Comparison of ENCODE assay signal across 8 mouse cellular contexts in the genomic region with DNA sequence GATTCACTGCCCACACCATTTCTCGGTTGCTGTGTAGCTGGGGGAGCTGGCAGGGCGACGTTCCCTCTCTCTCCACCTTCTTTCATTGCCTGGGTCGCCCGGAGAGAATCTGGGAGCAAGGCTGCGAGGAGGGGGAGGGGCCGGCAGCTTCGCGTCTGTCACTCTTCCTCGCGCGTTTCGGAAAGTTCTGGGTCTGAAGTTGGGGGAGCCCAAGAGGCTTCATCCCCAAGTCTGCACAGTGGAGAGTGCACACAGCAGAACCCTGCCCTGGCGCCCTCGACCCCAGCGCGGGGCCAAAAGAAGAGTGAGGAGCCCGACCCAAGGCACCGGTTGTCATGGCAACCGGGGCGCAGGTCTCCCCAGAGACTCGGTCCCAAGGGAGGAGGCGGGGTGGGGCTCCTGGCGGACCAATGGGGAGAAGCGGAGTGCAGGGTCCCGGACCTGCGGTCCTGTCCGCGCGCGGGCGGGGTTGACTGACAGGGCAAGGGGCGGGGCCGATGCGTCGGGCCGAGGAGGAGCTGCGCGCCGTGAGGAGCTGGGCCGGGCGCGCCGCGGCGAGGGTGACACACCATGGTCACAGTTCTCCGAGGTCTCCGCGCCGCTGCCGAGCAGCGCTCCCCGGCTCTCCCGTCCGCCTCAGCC. TPM values are rescaled to one million over a fixed set of nuclear protein-coding genes. Genes with fewer than 3 reads are reported as not detected.
DNase-seq lines count a peak whose midpoint lies in the region; ATAC-seq lines count a peak whose summit lies in the region.

A gene (plus strand): TSS at position 515 of the 642 bp plus-strand sequence.

- H3K27me3 ChIP-seq in heart, embryonic 13.5 days (replicated peaks): 0 out of 2 replicates have a peak, but pooled peaks cover 5% of the 10 kb centered on the region
- no peaks in the 10 kb centered on the region for H3K27me3 ChIP-seq in liver, embryonic 11.5 days (replicated peaks; ENCODE audit: control insufficient read depth, insufficient read depth, low read length)
- no peaks in the 10 kb centered on the region for H3K27me3 ChIP-seq in stomach, embryonic 16.5 days (ENCODE audit: control insufficient read depth, insufficient read depth, low read length)

- H3K4me1 ChIP-seq in brown adipose tissue, adult 24 weeks (ENCODE audit: control insufficient read depth, insufficient read depth, insufficient read length, low read length): no peaks in the 10 kb centered on the region; the same call in 1 of the 2 replicates
- H3K4me1 ChIP-seq in heart, embryonic 13.5 days: peaks cover 58% of the 10 kb centered on the region
- peaks cover 24% of the 10 kb centered on the region for H3K4me1 ChIP-seq in liver, embryonic 11.5 days (replicated peaks; ENCODE audit: control insufficient read depth, insufficient read depth, low read length)
- peaks cover 18% of the 10 kb centered on the region for H3K4me1 ChIP-seq in stomach, embryonic 16.5 days (ENCODE audit: control insufficient read depth, insufficient read depth, low read length)

- H3K4me3 ChIP-seq in brown adipose tissue, adult 24 weeks (ENCODE audit: insufficient read depth, low read depth, low read length): peak within 1 kb of the TSS; percentile 61
- H3K4me3 ChIP-seq in heart, embryonic 13.5 days: peak within 1 kb of the TSS; percentile 92
- peak within 1 kb of the TSS; percentile 83 for H3K4me3 ChIP-seq in liver, embryonic 11.5 days (ENCODE audit: low read depth, low read length)
- peak within 1 kb of the TSS; percentile 87 for H3K4me3 ChIP-seq in stomach, embryonic 16.5 days (replicated peaks; ENCODE audit: low read length)

- peak; percentile 98 for DNase-seq in kidney, postnatal 10 days
- peak; percentile 96 for DNase-seq in liver, embryonic 11.5 days (ENCODE audit: low spot score)
- DNase-seq in neural tube, embryonic 10.5 days (ENCODE audit: extremely low spot score, low spot score): peak; percentile 96

- under 1% methylated on average over 54 of the region's 55 CpGs for WGBS in heart, embryonic 13.5 days
- under 1% methylated on average over 48 of the region's 55 CpGs for WGBS in liver, embryonic 11.5 days
- WGBS in stomach, embryonic 16.5 days: under 1% methylated on average over 55 of the region's 55 CpGs

- peak; percentile 94 for ATAC-seq in CD4-positive, CD25-positive, alpha-beta regulatory T cell, adult 4 months
- peak; percentile 96 for ATAC-seq in erythroid progenitor cell, adult 5-6 weeks (replicated peaks; ENCODE audit: low FRiP score, poor library complexity, severe bottlenecking)
- peak; percentile 94 for ATAC-seq in heart, embryonic 13.5 days (ENCODE audit: extremely low read depth, insufficient number of reproducible peaks, low FRiP score, low TSS enrichment)
- peak; percentile 97 for ATAC-seq in liver, embryonic 11.5 days (replicated peaks; ENCODE audit: low FRiP score)
- peak; percentile 96 for ATAC-seq in stomach, embryonic 16.5 days (ENCODE audit: insufficient read depth, low FRiP score)

- H3K36me3 ChIP-seq in heart, embryonic 13.5 days: no peaks in the 10 kb centered on the region
- H3K36me3 ChIP-seq in liver, embryonic 11.5 days (ENCODE audit: control insufficient read depth, insufficient read depth, low read length): no peaks in the 10 kb centered on the region
- H3K36me3 ChIP-seq in stomach, embryonic 16.5 days (ENCODE audit: control insufficient read depth, insufficient read depth, low read length): no peaks in the 10 kb centered on the region

- peak within 1 kb of the TSS; percentile 72 for H3K4me2 ChIP-seq in heart, embryonic 13.5 days
- peak within 1 kb of the TSS; percentile 99 for H3K4me2 ChIP-seq in liver, embryonic 11.5 days
- H3K4me2 ChIP-seq in stomach, embryonic 16.5 days (ENCODE audit: low read depth, low read length): peak within 1 kb of the TSS; percentile 91

- H3K27ac ChIP-seq in brown adipose tissue, adult 24 weeks (replicated peaks; ENCODE audit: low read depth, low read length): no peak within 1 kb of the TSS
- H3K27ac ChIP-seq in heart, embryonic 13.5 days (replicated peaks): peak within 1 kb of the TSS; percentile 88
- H3K27ac ChIP-seq in liver, embryonic 11.5 days (ENCODE audit: low read depth, low read length): peak within 1 kb of the TSS; percentile 63
- H3K27ac ChIP-seq in stomach, embryonic 16.5 days (ENCODE audit: low read length): peak within 1 kb of the TSS; percentile 95

- peak within 1 kb of the TSS; percentile 92 for H3K9ac ChIP-seq in heart, embryonic 13.5 days
- H3K9ac ChIP-seq in liver, embryonic 11.5 days (ENCODE audit: low read depth, low read length): peak within 1 kb of the TSS; percentile 75
- peak within 1 kb of the TSS; percentile 92 for H3K9ac ChIP-seq in stomach, embryonic 16.5 days (ENCODE audit: low read length)

- H3K9me3 ChIP-seq in heart, embryonic 13.5 days: no peaks in the 10 kb centered on the region
- no peaks in the 10 kb centered on the region for H3K9me3 ChIP-seq in liver, embryonic 11.5 days (ENCODE audit: control insufficient read depth, low read length)
- H3K9me3 ChIP-seq in stomach, embryonic 16.5 days (replicated peaks; ENCODE audit: control insufficient read depth, low read length): no peaks in the 10 kb centered on the region

RNA-seq across cellular contexts. Expression of the gene that starts here (rescaled TPM):
- polyA plus RNA-seq in CD4-positive, CD25-positive, alpha-beta regulatory T cell, adult 4 months (2017; shearing (Covaris generic)): 10 to 100 TPM; 22.5 to 26.9 TPM
- 0.83 and 1.1 TPM in 2 replicates for polyA plus RNA-seq in brown adipose tissue, adult 24 weeks (2012; ENCODE audit: insufficient read depth, insufficient read length, missing spikeins)
- total RNA-seq in erythroid progenitor cell, adult 5-6 weeks (2015; ENCODE audit: low replicate concordance): 0.36 and 1.7 TPM in 2 replicates
- 1.4 and 2.2 TPM in 2 replicates for total RNA-seq in erythroid progenitor cell, adult 5-6 weeks (2017; ENCODE audit: low replicate concordance)
- 5.8 and 6.9 TPM in 2 replicates for polyA plus RNA-seq in heart, embryonic 13.5 days (2015; fragmentation: Nextera tagmentation; extraction: Ambion mirVana)
- polyA plus RNA-seq in liver, embryonic 11.5 days (2014; fragmentation: Nextera tagmentation; extraction: Ambion mirVana): 9.5 and 9.7 TPM in 2 replicates
- polyA plus RNA-seq in stomach, embryonic 16.5 days (2015; fragmentation: Nextera tagmentation; extraction: Ambion mirVana): 16.8 and 18.8 TPM in 2 replicates
